Mouse (Mus musculus): Measurements from ENCODE around the gene Tnr. TPM values are rescaled to one million over a fixed set of nuclear protein-coding genes. Genes with fewer than 3 reads are reported as not detected.

Gene Tnr
- polyA plus RNA-seq, 1 experiment from 2014 or later: 0.04 TPM

GRCm38 (mm10) chr1:159524051-159524549 lies 531 bp downstream of the Tnr start:
- no peaks in the 10 kb centered on the region for H3K36me3 ChIP-seq
- H3K4me2 ChIP-seq: peak overlapping the region; percentile 38; the same call in 1 of the 2 replicates
- peaks cover 24% of the 10 kb centered on the region for H3K27me3 ChIP-seq
- H3K4me3 ChIP-seq: no peak overlapping the region
- no peak overlapping the region for H3K27ac ChIP-seq
- peaks cover 6% of the 10 kb centered on the region; the same call in 1 of the 2 replicates for H3K4me1 ChIP-seq
- no peak overlapping the region for H3K9ac ChIP-seq
- ATAC-seq (ENCODE audit: insufficient number of reproducible peaks, insufficient read depth, low FRiP score, low TSS enrichment, low read depth): no peak
- under 1% methylated on average over 18 of the region's 18 CpGs for WGBS
- no peaks in the 10 kb centered on the region for H3K9me3 ChIP-seq

GRCm38 (mm10) chr1:159532841-159533569 lies 9.4 kb downstream of the Tnr start:
- no peak for ATAC-seq (ENCODE audit: insufficient number of reproducible peaks, insufficient read depth, low FRiP score, low TSS enrichment, low read depth)
- no peaks in the 10 kb centered on the region for H3K36me3 ChIP-seq

GRCm38 (mm10) chr1:159535582-159535981 lies 12.0 kb downstream of the Tnr start:
- H3K4me1 ChIP-seq: no peaks in the 10 kb centered on the region
- H3K27ac ChIP-seq: no peak overlapping the region
- no peak for ATAC-seq (ENCODE audit: insufficient number of reproducible peaks, insufficient read depth, low FRiP score, low TSS enrichment, low read depth)
- no peak overlapping the region for H3K4me3 ChIP-seq
- H3K4me2 ChIP-seq: no peak overlapping the region
- WGBS: 7% methylated on average over 4 of the region's 4 CpGs
- H3K9ac ChIP-seq: no peak overlapping the region
- no peaks in the 10 kb centered on the region for H3K27me3 ChIP-seq
- H3K36me3 ChIP-seq: no peaks in the 10 kb centered on the region
- H3K9me3 ChIP-seq: no peaks in the 10 kb centered on the region

More at GRCm38 (mm10) chr1:159532841-159533569, 9.4 kb downstream of the Tnr start:
- Histone ChIP-seq H3K9me3 (no peaks in the 10 kb centered on the region), H3K9ac (no peak overlapping the region), H3K4me2 (no peak overlapping the region), H3K27me3 (no peaks in the 10 kb centered on the region), H3K4me3 (no peak overlapping the region), H3K4me1 (no peaks in the 10 kb centered on the region), H3K27ac (no peak overlapping the region)
- WGBS: 43% methylated on average over 4 of the region's 4 CpGs

GRCm38 (mm10) chr1:159537541-159537940 lies 14.0 kb downstream of the Tnr start:
- H3K4me2 ChIP-seq: no peak overlapping the region
- H3K36me3 ChIP-seq: no peaks in the 10 kb centered on the region
- no peak for ATAC-seq (ENCODE audit: insufficient number of reproducible peaks, insufficient read depth, low FRiP score, low TSS enrichment, low read depth)
- H3K4me1 ChIP-seq: no peaks in the 10 kb centered on the region
- H3K27ac ChIP-seq: no peak overlapping the region
- H3K9ac ChIP-seq: no peak overlapping the region
- no peaks in the 10 kb centered on the region for H3K27me3 ChIP-seq
- H3K9me3 ChIP-seq: no peaks in the 10 kb centered on the region
- H3K4me3 ChIP-seq: no peak overlapping the region

GRCm38 (mm10) chr1:159538076-159538475 lies 14.5 kb downstream of the Tnr start:
- H3K9me3 ChIP-seq: no peaks in the 10 kb centered on the region
- 27% methylated on average over 7 of the region's 7 CpGs for WGBS
- no peak overlapping the region for H3K27ac ChIP-seq
- ATAC-seq (ENCODE audit: insufficient number of reproducible peaks, insufficient read depth, low FRiP score, low TSS enrichment, low read depth): no peak
- H3K27me3 ChIP-seq: no peaks in the 10 kb centered on the region
- H3K4me3 ChIP-seq: no peak overlapping the region
- H3K36me3 ChIP-seq: no peaks in the 10 kb centered on the region
- H3K9ac ChIP-seq: no peak overlapping the region
- H3K4me2 ChIP-seq: no peak overlapping the region
- no peaks in the 10 kb centered on the region for H3K4me1 ChIP-seq

GRCm38 (mm10) chr1:159545470-159546145 lies 22.0 kb downstream of the Tnr start:
- Histone ChIP-seq H3K9ac (no peak overlapping the region), H3K27ac (no peak overlapping the region), H3K36me3 (no peaks in the 10 kb centered on the region), H3K9me3 (no peaks in the 10 kb centered on the region), H3K27me3 (no peaks in the 10 kb centered on the region), H3K4me1 (no peaks in the 10 kb centered on the region), H3K4me2 (no peak overlapping the region), H3K4me3 (no peak overlapping the region)
- ATAC-seq (ENCODE audit: insufficient number of reproducible peaks, insufficient read depth, low FRiP score, low TSS enrichment, low read depth): no peak
- 67% methylated on average over 9 of the region's 9 CpGs for WGBS

GRCm38 (mm10) chr1:159551036-159551435 lies 27.5 kb downstream of the Tnr start:
- H3K4me1 ChIP-seq: peaks cover 12% of the 10 kb centered on the region; the same call in 1 of the 2 replicates
- H3K27ac ChIP-seq: no peak overlapping the region
- H3K9ac ChIP-seq: no peak overlapping the region
- peaks cover 12% of the 10 kb centered on the region; the same call in 1 of the 2 replicates for H3K27me3 ChIP-seq
- ATAC-seq (ENCODE audit: insufficient number of reproducible peaks, insufficient read depth, low FRiP score, low TSS enrichment, low read depth): no peak
- H3K9me3 ChIP-seq: no peaks in the 10 kb centered on the region
- H3K4me3 ChIP-seq: no peak overlapping the region
- no peak overlapping the region for H3K4me2 ChIP-seq
- H3K36me3 ChIP-seq: no peaks in the 10 kb centered on the region
- WGBS: 61% methylated on average over 10 of the region's 10 CpGs

- ATAC-seq (ENCODE audit: insufficient number of reproducible peaks, insufficient read depth, low FRiP score, low TSS enrichment, low read depth): no peak
- Histone ChIP-seq H3K9ac (no peak overlapping the region), H3K4me3 (no peak overlapping the region), H3K36me3 (no peaks in the 10 kb centered on the region), H3K4me2 (peak overlapping the region; percentile 21; the same call in 1 of the 2 replicates), H3K9me3 (no peaks in the 10 kb centered on the region), H3K27me3 (peaks cover 12% of the 10 kb centered on the region; the same call in 1 of the 2 replicates), H3K4me1 (peaks cover 12% of the 10 kb centered on the region; the same call in 1 of the 2 replicates), H3K27ac (no peak overlapping the region)
- 30% methylated on average over 17 of the region's 17 CpGs for WGBS
Observed at GRCm38 (mm10) chr1:159551591-159552442, 28.2 kb downstream of the Tnr start.

- Histone ChIP-seq H3K27ac (no peak overlapping the region), H3K27me3 (no peaks in the 10 kb centered on the region), H3K4me2 (no peak overlapping the region), H3K4me1 (no peaks in the 10 kb centered on the region), H3K36me3 (no peaks in the 10 kb centered on the region), H3K9ac (no peak overlapping the region), H3K4me3 (no peak overlapping the region), H3K9me3 (no peaks in the 10 kb centered on the region)
- 65% methylated on average over 3 of the region's 3 CpGs for WGBS
- no peak for ATAC-seq (ENCODE audit: insufficient number of reproducible peaks, insufficient read depth, low FRiP score, low TSS enrichment, low read depth)
Observed at GRCm38 (mm10) chr1:159561616-159562015, 38.0 kb downstream of the Tnr start.

- Histone ChIP-seq H3K27ac (no peak overlapping the region), H3K4me3 (no peak overlapping the region), H3K4me2 (no peak overlapping the region), H3K27me3 (no peaks in the 10 kb centered on the region), H3K36me3 (no peaks in the 10 kb centered on the region), H3K9me3 (no peaks in the 10 kb centered on the region), H3K9ac (no peak overlapping the region), H3K4me1 (no peaks in the 10 kb centered on the region)
- no peak for ATAC-seq (ENCODE audit: insufficient number of reproducible peaks, insufficient read depth, low FRiP score, low TSS enrichment, low read depth)
- 88% methylated on average over 1 of the region's 1 CpGs for WGBS
Observed at GRCm38 (mm10) chr1:159565129-159565528, 41.6 kb downstream of the Tnr start.

- H3K4me2 ChIP-seq: no peak overlapping the region
- 80% methylated on average over 6 of the region's 6 CpGs for WGBS
- no peaks in the 10 kb centered on the region for H3K9me3 ChIP-seq
- no peaks in the 10 kb centered on the region for H3K4me1 ChIP-seq
- no peak overlapping the region for H3K27ac ChIP-seq
- H3K27me3 ChIP-seq: no peaks in the 10 kb centered on the region
- H3K36me3 ChIP-seq: no peaks in the 10 kb centered on the region
- ATAC-seq (ENCODE audit: insufficient number of reproducible peaks, insufficient read depth, low FRiP score, low TSS enrichment, low read depth): no peak
- H3K9ac ChIP-seq: no peak overlapping the region
- H3K4me3 ChIP-seq: no peak overlapping the region
Observed at GRCm38 (mm10) chr1:159566046-159566445, 42.5 kb downstream of the Tnr start.
